Mouse (Mus musculus) mouse trophoblast stem cell (cell line): ENCODE results near the gene Atrip.

Experiments
- in situ Hi-C, 2 experiments: fragments of 300-500 bp; cut with MseI, MboI; formaldehyde crosslinking; loops; 2 replicates in 1 of 2; 3 replicates in 1 of 2; pipeline ENCODE4 v1.15.1; 2025

The Atrip gene

DNA sequence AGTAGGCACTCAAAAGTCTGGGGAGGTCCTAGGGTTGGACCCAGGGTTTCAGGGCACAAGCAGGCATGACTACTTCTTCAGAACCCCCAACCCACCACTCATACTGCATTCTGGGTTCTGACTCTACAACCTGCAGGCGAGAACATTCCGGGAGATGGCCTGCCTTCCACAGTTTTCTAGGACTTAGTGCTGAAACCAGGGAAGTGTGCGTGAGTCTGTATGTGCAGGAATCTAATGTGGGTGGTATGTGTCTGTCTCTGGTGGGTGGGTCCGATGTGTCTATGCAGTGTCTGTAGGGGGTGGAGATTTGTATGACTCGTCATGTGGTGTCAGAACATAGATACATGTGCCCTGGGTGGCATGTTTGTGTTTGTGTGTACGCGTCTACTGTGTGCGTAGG, 24.4 kb upstream of the Atrip start:
- in situ Hi-C loops, result no loop called here

DNA sequence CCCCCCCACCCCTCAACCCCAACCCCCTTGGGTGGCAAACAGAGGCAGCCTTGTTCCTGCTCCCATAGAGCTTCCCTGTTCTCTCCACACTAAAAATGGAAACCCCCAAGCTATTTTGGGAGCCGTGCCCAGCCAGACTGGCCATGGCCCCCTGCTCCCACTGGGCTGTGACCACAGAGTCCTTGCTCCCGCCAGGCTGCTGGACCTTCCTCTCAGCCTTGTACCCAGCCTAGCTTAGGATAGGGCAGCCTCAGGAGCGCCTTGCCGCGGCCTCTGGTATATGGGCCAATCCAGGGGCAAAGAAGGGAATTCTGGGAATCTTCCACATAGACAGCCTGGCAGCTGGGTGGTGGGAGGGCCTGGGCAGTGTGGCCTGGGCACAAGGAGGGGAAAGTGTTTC, 23.9 kb upstream of the Atrip start:
- in situ Hi-C loops, result no loop called here

DNA sequence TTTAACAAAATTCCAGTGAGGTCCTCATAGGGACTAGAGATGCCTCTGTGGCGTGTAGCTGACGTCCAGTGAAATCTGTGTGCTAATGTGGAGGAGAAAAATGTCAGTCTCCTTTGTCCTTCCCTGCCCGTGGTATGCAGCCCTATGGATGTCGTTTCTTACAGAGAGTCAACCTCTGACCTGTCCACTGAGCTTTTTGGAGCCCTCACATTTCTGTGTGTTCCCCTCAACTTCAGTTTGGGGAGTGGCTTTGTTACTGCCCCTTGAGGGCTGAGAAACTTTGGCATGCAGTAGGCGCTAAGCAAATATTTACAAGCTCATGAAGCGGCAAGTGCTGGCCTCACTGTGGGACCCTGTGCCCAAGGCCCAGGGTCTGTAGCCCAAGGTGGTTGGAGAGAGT, 23.4 kb upstream of the Atrip start:
- in situ Hi-C loops, result no loop called here

GRCm38 (mm10) chr9:109096856-109097255, 22.9 kb upstream of the Atrip start:
- in situ Hi-C loops, result no loop called here

- in situ Hi-C loops, result no loop called here
Observed at GRCm38 (mm10) chr9:109096251-109096661, 22.3 kb upstream of the Atrip start.

- in situ Hi-C loops, result no loop called here
Observed at GRCm38 (mm10) chr9:109095137-109095982, 21.4 kb upstream of the Atrip start, which contains the start of gene Plxnb1. Gene Plxnb1, plus strand, starts transcription at chr9:109095389.

DNA sequence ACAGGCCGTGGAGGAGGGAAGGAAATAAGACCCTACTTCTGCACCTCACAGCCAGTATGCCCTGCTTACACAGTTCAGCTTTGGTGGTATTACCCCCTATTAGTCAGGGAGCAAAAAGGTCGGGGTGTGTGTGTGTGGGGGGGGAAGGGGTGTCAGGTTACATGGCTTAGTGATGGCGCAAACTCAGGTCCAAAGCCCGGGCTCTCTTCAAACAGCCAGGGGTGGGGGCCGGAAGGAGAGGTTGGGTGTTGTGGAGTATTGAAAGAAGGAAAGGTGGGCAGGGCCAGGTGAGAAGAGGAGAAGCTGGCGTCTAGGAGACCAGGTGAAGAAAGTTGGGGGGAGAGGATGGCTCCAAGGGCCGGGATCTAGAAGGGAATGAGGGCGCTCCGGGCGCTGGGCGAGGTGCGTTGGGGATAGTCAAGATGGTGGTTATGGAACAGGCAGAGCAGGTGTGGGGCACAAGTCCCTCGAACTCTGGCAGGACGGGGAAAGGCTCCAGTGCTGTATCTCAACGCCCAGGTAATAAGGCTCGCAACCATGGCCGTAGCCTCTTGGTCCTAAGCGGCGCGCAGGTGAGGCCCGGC, 20.7 kb upstream of the Atrip start:
- in situ Hi-C loops, result no loop called here

DNA sequence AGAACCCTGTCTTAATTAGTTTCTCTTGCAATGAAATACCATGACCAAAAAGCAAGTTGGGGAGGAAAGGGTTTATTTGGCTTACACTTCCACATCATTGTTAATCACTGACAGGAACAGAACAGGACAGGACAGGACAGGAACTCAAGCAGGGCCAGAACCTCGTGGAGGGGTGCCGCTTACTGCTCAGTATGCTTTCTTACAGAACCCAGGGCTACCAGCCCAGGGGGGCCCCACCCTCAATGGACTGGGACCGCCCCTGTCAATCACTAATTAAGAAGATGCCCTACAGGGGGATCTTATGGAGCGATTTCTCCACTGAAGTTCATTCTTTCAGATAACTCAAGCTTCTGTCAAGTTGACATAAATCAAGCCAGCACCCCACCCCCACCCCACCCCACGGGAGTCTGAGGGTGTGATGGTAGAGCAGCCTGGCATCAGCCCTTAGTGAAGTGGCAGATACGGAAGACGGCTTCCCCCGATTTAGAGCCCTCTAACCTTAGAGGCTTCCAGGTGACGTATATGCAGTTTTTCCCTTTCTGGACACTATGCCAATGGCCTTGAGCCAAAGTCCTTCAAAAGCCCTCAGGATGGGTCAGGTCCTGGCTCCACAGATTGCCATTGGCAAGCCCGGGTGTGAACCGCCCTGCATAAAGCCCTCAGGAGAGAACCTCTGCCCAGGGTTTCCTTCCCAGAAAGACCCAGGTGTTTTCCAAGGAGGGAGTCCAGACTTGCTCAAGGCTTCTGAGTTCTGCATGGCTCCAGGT, 20.0 kb upstream of the Atrip start:
- in situ Hi-C loops, result no loop called here

- in situ Hi-C loops, result no loop called here
Observed at GRCm38 (mm10) chr9:109092799-109093198, 18.9 kb upstream of the Atrip start.

GRCm38 (mm10) chr9:109091802-109092201, 17.9 kb upstream of the Atrip start:
- in situ Hi-C loops, result no loop called here

DNA sequence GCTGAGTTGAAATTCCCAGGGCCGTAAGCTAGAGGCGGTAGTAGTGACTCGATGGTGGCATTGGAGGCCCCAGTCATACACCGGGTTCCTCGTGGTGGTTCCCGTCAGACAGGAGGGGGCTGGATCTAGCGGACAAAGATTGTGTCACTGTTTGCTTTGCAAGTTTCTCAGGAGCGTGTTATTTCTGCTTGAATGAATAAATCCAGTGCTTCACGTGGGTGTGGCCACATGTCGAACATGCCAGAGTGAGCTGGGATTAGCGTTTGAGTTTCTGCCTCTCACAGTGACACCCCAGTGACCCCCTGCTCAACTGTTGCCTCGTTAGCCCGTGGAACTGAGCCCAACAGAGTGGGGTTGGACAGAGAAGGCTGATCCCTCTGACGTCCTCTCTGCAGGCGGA, 16.5 kb upstream of the Atrip start:
- in situ Hi-C loops, result no loop called here

DNA sequence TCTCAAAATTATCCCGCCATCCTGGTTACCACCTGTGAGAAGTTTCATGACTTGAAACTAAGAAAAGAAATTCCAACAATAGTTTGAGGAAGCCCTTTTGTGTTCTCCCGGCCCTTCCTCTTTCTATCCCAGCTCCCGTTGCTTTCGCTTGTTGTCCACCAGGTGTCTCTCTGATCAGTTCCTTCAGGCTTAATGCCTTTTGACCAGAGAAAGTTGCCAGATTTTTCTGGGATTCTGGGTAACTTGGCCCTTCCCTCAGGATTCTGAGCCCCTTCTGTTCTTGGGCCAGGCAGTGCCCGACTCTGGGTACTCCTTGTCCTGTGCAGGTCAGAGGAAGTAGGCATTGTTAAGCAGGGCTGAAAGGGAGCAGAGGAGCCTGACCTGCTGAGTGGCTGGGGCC, 14.1 kb upstream of the Atrip start:
- in situ Hi-C loops, result loop anchor here (5.0 kb wide), 1 partner anchor 34 kb away; no protein-coding TSS in a partner anchor

DNA sequence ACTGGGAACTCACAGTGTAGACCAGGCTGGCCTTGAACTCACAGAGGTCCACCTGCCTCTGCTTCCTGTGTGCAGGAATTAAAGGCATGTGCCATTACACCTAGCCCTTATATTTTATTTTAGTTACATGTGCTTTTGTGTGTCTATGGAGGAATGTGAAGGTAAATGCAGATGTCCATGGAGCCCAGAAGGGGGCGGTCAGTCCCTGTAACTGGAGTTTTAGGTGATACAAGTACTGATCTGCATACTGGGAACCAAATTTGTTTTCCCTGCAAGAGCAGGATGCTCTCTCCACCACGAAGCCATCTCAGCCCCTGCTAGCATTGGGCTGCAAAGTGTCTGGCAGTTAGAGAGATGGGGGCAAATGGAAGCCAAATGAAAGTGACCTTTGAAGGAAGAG, 11.0 kb upstream of the Atrip start:
- in situ Hi-C loops, result loop anchor here (5.0 kb wide), 1 partner anchor 37 kb away; no protein-coding TSS in a partner anchor

- in situ Hi-C loops, result no loop called here
Observed at GRCm38 (mm10) chr9:109082124-109082800, 8.3 kb upstream of the Atrip start, which contains the start of the genes Ccdc51 and Tma7. Gene Ccdc51, plus strand, starts transcription at chr9:109082493. Gene Tma7, minus strand, starts transcription at chr9:109082587.

DNA sequence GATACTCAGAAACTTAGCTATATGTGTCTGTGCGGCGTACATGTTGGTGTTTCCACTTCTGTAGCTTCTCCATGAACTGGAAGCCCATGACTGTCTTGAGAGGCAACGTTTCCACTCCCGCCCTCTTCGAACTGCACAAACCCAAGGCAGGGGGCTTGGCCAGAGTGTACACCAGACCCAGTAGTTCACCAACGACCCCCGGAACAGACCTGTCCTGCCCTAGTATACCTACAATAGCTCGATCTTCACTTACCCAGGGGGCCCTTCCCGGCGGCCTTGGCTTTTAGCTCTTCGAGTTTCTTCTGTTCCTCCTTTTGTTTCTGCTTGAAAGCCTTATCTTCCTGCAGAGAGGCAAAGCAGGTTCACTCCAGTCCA, 7.8 kb upstream of the Atrip start:
- in situ Hi-C loops, result no loop called here

DNA sequence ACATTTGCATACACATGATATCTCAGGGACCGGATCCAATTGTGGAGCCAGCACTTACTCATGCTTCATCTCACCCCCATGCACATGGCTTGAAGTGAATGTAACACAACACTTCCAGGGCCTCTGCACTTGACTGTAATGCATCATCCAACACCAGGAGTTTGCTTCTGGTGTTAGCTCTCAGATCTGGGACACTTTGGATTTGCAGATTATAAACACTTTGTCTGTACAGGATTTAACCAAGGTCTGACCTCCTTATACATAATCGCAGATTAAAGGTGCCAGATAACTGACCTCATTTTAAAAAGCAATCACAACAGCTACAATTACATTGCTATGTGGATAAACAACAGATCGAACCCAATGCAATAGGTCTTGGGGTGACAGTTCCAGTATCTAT, 6.6 kb upstream of the Atrip start:
- in situ Hi-C loops, result no loop called here

DNA sequence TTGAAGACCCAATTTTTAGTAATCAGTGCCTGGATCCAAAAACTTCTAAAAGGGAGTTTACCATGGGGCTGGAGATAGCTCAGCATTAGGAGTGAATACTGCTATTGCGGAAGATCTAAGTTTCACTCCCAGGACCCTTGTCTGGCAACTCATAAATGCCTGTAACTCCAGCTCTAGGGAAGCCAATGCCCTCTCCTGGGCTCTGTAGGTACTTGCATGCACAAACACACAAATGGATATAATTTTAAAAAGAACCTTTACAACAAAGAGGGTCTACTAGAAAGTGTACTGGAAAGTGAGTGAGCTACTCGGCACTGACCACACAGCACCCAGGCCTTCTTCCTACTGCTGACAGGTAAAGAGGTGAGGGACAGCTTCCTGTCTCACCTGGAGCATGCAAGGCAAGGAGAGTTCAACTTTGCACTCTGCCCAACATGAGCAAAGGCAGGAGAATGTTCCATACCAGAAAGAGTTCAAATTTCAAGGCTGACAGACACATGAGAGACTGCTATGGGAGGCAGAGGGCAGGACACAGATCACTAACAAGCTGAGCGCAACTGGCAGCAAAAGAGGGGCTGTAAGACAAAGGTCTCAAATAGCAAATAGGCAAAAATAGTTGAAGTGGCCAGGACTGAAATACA, 5.7 kb downstream of the Atrip start:
- in situ Hi-C loops, result no loop called here

DNA sequence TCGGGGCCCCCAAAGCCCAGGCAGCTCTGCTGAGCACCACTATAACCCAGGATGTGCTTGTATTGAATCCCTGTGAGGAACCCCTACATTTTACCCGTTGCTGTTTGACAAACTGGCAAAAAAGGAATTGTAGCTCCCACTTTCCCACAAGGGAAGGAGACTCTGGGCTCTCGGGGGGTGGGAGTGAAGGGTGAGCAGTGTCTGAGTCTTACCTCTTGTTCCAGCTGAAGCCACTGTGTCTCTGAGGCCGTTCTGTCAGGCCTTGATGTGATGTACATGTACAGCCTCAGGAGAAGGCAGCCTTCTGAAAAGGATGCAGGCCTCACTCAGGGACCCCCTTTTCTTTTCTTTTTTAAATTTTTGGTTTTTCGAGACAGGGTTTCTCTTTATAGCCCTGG, 13.0 kb downstream of the Atrip start:
- in situ Hi-C loops, result no loop called here

- in situ Hi-C loops, result no loop called here
Observed at GRCm38 (mm10) chr9:109060184-109060897, 13.6 kb downstream of the Atrip start.

GRCm38 (mm10) chr9:109059136-109059903, 14.6 kb downstream of the Atrip start, which contains the start of gene Trex1:
Gene Trex1, minus strand, starts transcription at chr9:109059734.
- in situ Hi-C loops, result loop anchor here (5.0 to 10.0 kb wide), 2 partner anchors 55 to 57 kb away; no protein-coding TSS in a partner anchor
